Mouse (Mus musculus) small intestine, adult 2 months (tissue): ENCODE data around the gene Ccl25.

Experiments
- CTCF ChIP-seq: fragments of 200-500 bp; IDR thresholded peaks from 2 replicates; pipeline ENCODE4 v1.5.1; 2012; ENCODE audit warnings: low read depth, mild to moderate bottlenecking, control low read depth, inconsistent platforms, low read length, moderate library complexity, mixed read lengths; ENCODE audit not compliant: insufficient replicate concordance, insufficient read length; ENCODE audit errors: extremely low read depth
- POLR2A ChIP-seq: fragments of 200-500 bp; IDR thresholded peaks from 2 replicates; pipeline ENCODE4 v1.6.1; 2012; ENCODE audit warnings: low read depth, mild to moderate bottlenecking, control low read depth, inconsistent platforms, low read length, moderate library complexity

DNA sequence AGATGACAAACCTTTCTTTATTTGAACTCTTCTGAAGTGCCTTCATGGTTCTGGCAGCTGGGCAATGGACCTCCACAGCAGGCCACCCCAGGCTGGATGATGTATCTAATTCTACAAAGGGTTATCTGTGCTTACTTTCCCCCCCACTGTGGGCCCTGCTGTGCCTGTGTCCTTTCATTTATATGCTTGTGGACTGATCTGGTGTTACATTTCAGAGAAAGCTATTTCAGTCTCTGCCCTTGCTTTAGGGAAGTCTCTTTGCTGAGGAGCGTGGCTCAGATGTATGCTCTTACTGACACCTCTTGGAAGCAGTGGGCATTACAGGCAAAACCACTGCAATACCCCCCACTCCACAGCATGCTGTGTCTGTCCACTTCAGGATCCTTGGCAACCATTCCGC is 45.1 kb downstream of the Ccl25 start:
- TF ChIP-seq CTCF, result peak; percentile 58; the same call in 1 of the 2 replicates
- TF ChIP-seq POLR2A, result no peak
